In genomic region chr15:103627085-103627484, GRCm38 (mm10) we compare ENCODE assay signal across 7 mouse cellular contexts.
DNase-seq lines count a peak whose midpoint lies in the region; ATAC-seq and TF ChIP-seq lines count a peak whose summit lies in the region.

No protein-coding gene starts in this region.

- no peak overlapping the region for H3K4me3 ChIP-seq in lung, postnatal 0 days (ENCODE audit: low read depth, low read length)
- no peak overlapping the region for H3K4me3 ChIP-seq in intestine, embryonic 16.5 days (ENCODE audit: low read length)

- H3K27ac ChIP-seq in lung, postnatal 0 days (ENCODE audit: low read length), result no peak overlapping the region
- no peak overlapping the region for H3K27ac ChIP-seq in intestine, embryonic 16.5 days (ENCODE audit: low read length)

- no peak for TF ChIP-seq CTCF in lung, postnatal 0 days (IDR thresholded peaks at IDR 0.05)

- ATAC-seq in lung, postnatal 0 days, result peak; percentile 82
- no peak for ATAC-seq in intestine, embryonic 16.5 days

- H3K4me2 ChIP-seq in lung, postnatal 0 days (replicated peaks; ENCODE audit: low read depth, low read length), result no peak overlapping the region
- no peak overlapping the region for H3K4me2 ChIP-seq in intestine, embryonic 16.5 days (ENCODE audit: low read depth, low read length)

- no peaks in the 10 kb centered on the region for H3K9me3 ChIP-seq in lung, postnatal 0 days (ENCODE audit: low read length)
- H3K9me3 ChIP-seq in intestine, embryonic 16.5 days (ENCODE audit: control insufficient read depth, low read length), result no peaks in the 10 kb centered on the region

- no peaks in the 10 kb centered on the region for H3K36me3 ChIP-seq in lung, postnatal 0 days (ENCODE audit: insufficient read depth, low read length)
- no peaks in the 10 kb centered on the region for H3K36me3 ChIP-seq in intestine, embryonic 16.5 days (ENCODE audit: control insufficient read depth, insufficient read depth, low read length)

- H3K4me1 ChIP-seq in lung, postnatal 0 days (ENCODE audit: insufficient read depth, low read depth, low read length), result no peaks in the 10 kb centered on the region
- H3K4me1 ChIP-seq in intestine, embryonic 16.5 days (ENCODE audit: control insufficient read depth, insufficient read depth, low read length), result no peaks in the 10 kb centered on the region

- peak; percentile 43 for TF ChIP-seq EP300 in lung, postnatal 0 days (IDR thresholded peaks at IDR 0.05)

- H3K27me3 ChIP-seq in lung, postnatal 0 days (replicated peaks; ENCODE audit: insufficient read depth, low read length), result no peaks in the 10 kb centered on the region
- no peaks in the 10 kb centered on the region for H3K27me3 ChIP-seq in intestine, embryonic 16.5 days (replicated peaks; ENCODE audit: control insufficient read depth, insufficient read depth, low read length)

- peak; percentile 1 for DNase-seq in ovary, postnatal 14 days (ENCODE audit: low spot score)
- no peak for DNase-seq in ovary, postnatal 36 days (ENCODE audit: low spot score)
- DNase-seq in cerebellum, postnatal 25 days, result peak; percentile 30 to 47
- DNase-seq in kidney, adult 8-10 months, result peak; percentile 85 to 91
- peak; percentile 63 for DNase-seq in lung, postnatal 0 days (ENCODE audit: low spot score)
- DNase-seq in T-cell, adult 2 months (ENCODE audit: low spot score), result no peak

- H3K9ac ChIP-seq in lung, postnatal 0 days (replicated peaks; ENCODE audit: low read depth), result no peak overlapping the region
- H3K9ac ChIP-seq in intestine, embryonic 16.5 days (ENCODE audit: low read depth, low read length), result no peak overlapping the region

- WGBS in lung, postnatal 0 days, result 47% methylated on average over 1 of the region's 1 CpGs
- WGBS in intestine, embryonic 16.5 days, result 73% methylated on average over 1 of the region's 1 CpGs

Comparison
In these comparisons a context has a peak if more than half of its experiments do, and no peak if none do; other contexts are left out.
1. DNase-seq: peak in ovary, postnatal 14 days (single experiment), cerebellum, postnatal 25 days (2 of 2), kidney, adult 8-10 months (2 of 2) and lung, postnatal 0 days (single experiment); none in ovary, postnatal 36 days (single experiment) and T-cell, adult 2 months (single experiment).